Mouse (Mus musculus) spleen, adult 2 months (tissue): ENCODE results near the gene Tmem176a.

Experiments
- CTCF ChIP-seq: fragments of 200-500 bp; IDR thresholded peaks from 2 replicates; pipeline ENCODE4 v1.5.1; 2011; ENCODE audit warnings: mild to moderate bottlenecking, inconsistent platforms; ENCODE audit not compliant: insufficient read depth, insufficient read length, insufficient replicate concordance; ENCODE audit errors: extremely low read depth
- POLR2A ChIP-seq: fragments of 200-500 bp; IDR thresholded peaks from 2 replicates; pipeline ENCODE4 v1.6.1; 2011; ENCODE audit warnings: low read depth, low read length, inconsistent platforms

DNA sequence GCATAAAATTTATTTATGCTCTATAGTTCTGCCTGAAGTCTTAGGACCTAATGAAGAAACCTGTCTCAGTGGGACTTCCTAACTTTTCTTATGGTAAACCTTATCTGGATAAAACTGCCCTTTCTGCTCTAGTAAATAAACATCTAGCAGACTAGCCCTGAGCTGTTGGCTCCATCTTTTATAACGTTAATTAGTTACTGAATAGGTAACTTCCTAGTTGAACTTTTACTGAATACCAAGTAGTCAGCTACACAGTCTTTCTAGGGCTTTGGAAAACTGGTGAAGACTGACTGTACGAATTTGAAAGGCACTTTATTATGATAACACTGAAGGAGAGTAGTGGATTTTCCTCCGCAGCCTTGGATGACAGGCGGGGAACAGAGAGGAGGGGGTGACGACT lies 55.2 kb downstream of the Tmem176a start:
- TF ChIP-seq CTCF: no peak
- no peak for TF ChIP-seq POLR2A
